Mouse (Mus musculus) G1E (cell line): ENCODE data around the gene Cuedc1.

Source experiments
- CTCF ChIP-seq: IDR thresholded peaks from 2 replicates; pipeline ENCODE4 v1.5.1; 2012; ENCODE audit warnings: low read depth, low read length, inconsistent platforms, mixed read lengths
- GATA2 ChIP-seq: IDR thresholded peaks from 2 replicates; pipeline ENCODE4 v1.6.1; 2012; ENCODE audit warnings: low read depth, low read length, inconsistent platforms, borderline replicate concordance
- POLR2AphosphoS5 ChIP-seq: IDR thresholded peaks from 2 replicates; pipeline ENCODE4 v1.6.1; 2012; ENCODE audit warnings: low read depth, low read length, inconsistent platforms; ENCODE audit not compliant: insufficient replicate concordance

- no peak for TF ChIP-seq CTCF
- TF ChIP-seq GATA2: no peak
- TF ChIP-seq POLR2AphosphoS5: no peak
These were observed 48.6 kb downstream of the Cuedc1 start for GRCm38 (mm10) chr11:88146264-88147060.
